Mouse (Mus musculus) skeletal muscle tissue, adult 2 months (tissue): ENCODE data around the gene Pafah2.

Source experiments
- DNase-seq: peaks from one replicate; pipeline ENCODE4 v3.0.0-alpha.2; 2012; ENCODE audit warnings: low read depth, low spot score

Gene Pafah2

DNA sequence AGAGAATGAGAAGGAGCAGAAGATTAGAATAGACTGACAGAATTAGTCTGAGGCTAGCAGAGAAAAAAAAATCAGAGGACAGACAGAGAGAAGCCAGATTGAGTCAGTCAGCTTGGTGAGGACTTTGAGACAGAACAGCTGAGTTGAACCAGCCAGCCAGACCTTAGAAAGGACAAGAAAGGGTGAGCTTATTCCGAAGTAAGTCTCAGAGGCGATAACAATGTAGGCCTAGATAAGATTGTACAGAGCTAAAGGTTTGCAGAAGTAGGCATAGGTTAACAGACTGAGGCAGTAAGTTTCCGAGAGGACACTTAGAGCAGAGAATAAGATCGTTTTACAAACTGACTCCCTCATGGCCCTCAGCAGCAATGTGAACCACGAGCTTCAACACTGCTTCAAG lies 65.1 kb downstream of the Pafah2 start:
- DNase-seq: no peak

- no peak for DNase-seq
These were observed 69.7 kb downstream of the Pafah2 start for GRCm38 (mm10) chr4:134465789-134466188.

GRCm38 (mm10) chr4:134466381-134467262 lies 70.5 kb downstream of the Pafah2 start:
- DNase-seq: no peak

GRCm38 (mm10) chr4:134467435-134468214 lies 71.5 kb downstream of the Pafah2 start:
- no peak for DNase-seq

DNA sequence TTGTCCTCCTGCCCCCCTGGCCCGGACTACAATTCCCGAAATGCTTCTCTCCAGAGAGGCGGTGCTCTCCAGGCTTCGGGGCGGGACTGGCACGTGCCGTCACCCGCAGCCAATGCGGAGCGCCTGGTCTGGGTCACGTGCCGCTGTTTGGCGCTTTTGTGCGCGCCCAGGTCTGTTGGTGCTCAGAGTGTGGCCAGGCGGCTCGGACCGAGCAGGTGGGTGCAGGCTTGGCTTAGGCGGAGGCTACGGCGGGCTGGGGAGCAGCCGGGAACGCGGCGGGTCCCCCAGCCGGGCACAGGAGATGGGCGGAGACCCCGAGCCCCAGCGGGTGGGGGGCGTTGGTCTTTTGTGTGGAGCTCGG lies 72.1 kb downstream of the Pafah2 start, which contains the start of gene Stmn1:
Gene Stmn1 (plus strand): TSS at position 106 of the 361 bp plus-strand sequence.
- peak; percentile 83 for DNase-seq

DNA sequence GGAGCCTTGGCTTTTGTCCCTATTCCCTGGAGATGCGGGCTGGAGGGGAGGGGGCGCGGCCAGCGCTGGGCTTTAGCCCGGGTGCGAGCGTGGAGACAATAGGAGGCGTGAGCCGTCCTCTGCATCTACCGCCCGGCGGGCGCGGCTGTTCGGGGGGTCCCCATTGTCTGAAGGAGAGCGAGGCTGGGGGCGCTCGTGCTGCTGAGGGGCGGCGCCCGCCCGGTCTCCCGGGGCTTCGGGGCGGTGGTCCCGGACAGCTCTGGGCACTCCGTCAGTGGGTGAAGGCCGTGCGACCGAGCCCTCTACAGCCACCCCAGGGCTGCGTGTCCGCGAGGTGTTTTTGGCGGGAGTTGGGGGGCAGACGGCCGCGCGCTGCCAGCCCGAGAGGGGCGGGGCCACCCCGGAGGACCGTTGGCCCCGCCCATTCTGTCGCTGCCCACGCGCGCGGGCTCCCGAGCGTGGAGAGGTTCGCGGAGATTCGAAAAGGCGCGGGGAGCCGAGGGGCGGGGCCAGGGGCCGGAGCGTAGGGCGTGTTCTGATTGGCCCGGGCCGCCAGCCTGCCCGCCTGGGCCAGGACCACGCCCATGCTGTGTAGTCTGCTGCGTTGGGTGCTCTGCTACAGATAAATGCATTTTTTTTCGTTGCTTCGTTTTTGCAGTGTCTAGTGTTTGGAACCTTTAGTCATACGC lies 72.6 kb downstream of the Pafah2 start:
- peak; percentile 65 for DNase-seq

DNA sequence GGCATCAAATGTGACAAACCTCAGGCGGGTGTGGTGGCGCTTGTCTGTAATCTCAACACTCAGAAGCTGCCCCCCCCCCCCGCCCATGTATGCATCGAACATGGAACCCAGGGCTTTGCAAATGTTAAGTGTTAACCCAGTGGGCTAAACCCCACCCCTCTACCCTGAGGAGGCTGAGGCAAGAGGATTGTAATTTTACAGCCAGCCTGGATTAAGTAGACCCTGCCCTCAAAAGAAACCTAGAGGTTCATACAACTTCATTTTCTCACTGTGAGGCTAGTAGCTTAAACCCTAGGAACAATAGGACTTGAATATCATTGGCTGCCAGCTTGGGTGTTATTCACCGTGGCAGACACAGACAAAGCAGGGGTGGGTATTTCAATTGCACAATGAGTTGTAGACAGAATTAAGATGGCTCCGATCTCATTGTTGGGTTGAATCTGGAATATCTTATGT lies 73.2 kb downstream of the Pafah2 start:
- no peak for DNase-seq

DNA sequence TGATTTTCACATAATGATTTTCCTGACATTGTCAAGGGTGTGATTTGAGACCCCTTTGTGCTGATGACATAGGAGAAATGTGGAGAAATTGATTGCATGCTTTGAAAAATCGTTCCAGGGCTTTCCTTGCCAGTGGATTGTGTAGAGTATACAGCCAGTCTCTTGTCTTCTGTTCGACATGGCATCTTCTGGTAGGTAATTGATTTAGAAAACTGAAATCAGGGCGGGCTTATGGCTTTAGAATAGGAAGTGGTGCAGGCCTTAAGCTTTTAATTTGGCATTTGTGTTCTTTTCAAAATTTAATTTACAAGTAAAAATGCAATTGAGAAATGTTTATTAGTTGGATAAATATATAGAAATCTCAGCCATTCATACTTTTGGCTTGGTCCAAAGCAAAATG lies 73.9 kb downstream of the Pafah2 start:
- DNase-seq: no peak

- no peak for DNase-seq
These were observed 75.3 kb downstream of the Pafah2 start for GRCm38 (mm10) chr4:134471469-134471868.

DNA sequence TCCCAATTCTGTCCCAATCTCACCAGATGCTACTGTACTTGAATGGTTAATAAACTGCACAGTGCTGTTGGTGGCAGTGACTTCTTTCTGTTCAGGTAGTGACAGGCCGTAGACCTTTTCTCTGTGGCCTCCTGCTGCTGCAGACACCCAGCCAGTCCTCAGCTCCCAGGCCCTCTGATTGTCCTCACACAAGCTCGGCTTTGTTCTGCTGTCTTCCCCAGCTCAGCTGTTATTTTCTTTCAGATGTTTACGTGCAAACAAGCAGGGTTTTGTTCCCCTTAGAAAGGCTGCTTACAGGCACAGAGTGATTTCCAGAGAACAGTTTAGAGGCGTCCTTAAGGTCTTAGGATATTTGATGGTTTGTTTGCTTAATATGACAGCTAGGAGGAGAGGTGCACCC lies 77.6 kb downstream of the Pafah2 start:
- no peak for DNase-seq

DNA sequence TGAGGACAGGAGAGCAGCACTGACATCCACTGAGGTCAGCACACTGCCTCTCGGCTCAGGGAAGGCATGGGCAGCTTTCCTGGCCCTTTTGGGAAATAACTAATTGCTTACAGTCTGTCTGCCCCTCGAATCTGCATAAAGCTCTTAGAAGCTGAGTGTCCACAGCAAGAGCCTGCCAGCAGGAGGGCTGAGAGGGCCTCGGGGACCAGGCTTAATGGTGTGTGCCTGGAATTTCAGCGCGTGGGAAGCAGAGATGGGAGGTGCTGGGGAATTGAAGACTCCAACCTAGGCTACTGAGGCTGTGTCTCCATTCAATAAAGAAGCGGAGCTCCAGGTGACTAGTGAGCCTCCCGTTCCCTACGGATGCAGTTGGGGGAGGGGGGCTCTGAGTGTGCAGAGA lies 78.1 kb downstream of the Pafah2 start:
- DNase-seq: no peak

DNA sequence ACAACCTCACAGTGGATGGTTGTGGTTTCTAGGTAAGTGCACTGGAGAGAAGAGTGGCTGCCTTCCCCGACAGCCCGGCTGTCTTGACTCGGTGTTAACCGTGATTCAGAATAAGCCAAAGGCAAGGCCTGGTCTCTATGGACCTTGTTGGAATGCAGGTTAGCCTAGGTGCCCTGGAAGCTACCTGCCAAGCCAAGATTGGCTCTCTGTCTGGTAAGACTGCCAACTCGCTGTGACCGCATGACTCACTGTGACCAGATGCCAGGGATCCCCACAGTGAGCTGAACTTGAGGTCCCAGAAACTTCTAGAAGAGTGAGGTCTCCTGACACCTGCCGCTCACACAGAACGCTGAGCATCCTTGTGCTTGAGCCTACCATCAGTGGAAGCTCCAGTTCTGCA lies 80.8 kb downstream of the Pafah2 start:
- no peak for DNase-seq
